Mouse (Mus musculus) neural tube, embryonic 12.5 days (tissue): ENCODE results near the gene Olfr905. TPM values are rescaled to one million over a fixed set of nuclear protein-coding genes. Genes with fewer than 3 reads are reported as not detected.

Source experiments
- ATAC-seq: fragments of 200-750 bp; cut with Nextera tagmentation; 2 replicates; pipeline ENCODE4 v1.8.0; 2017; ENCODE audit warnings: low read depth, mild to moderate bottlenecking, moderate TSS enrichment, moderate library complexity; ENCODE audit not compliant: low FRiP score
- H3K27ac ChIP-seq: fragments of 300-500 bp; sonication (generic); 2 replicates; pipeline ENCODE4 v1.5.1; 2016
- H3K27me3 ChIP-seq: fragments of 300-500 bp; sonication (generic); replicated peaks from 2 replicates; pipeline ENCODE4 v1.6.1; 2016; ENCODE audit warnings: mild to moderate bottlenecking
- H3K36me3 ChIP-seq: fragments of 300-500 bp; sonication (generic); 2 replicates; pipeline ENCODE4 v1.6.1; 2016; ENCODE audit warnings: mild to moderate bottlenecking
- H3K4me1 ChIP-seq: fragments of 300-500 bp; sonication (generic); 2 replicates; pipeline ENCODE4 v1.6.1; 2016
- H3K4me2 ChIP-seq: fragments of 300-500 bp; sonication (generic); replicated peaks from 2 replicates; pipeline ENCODE4 v1.6.1; 2016; ENCODE audit warnings: mild to moderate bottlenecking
- H3K4me3 ChIP-seq: fragments of 300-500 bp; sonication (generic); 2 replicates; pipeline ENCODE4 v1.5.1; 2016
- H3K9ac ChIP-seq: fragments of 300-500 bp; sonication (generic); 2 replicates; pipeline ENCODE4 v1.6.1; 2016; ENCODE audit warnings: mild to moderate bottlenecking
- H3K9me3 ChIP-seq: fragments of 300-500 bp; sonication (generic); 2 replicates; pipeline ENCODE4 v1.6.1; 2016; ENCODE audit warnings: mild to moderate bottlenecking
- WGBS: fragments of 180-500 bp; shearing (Covaris S2); methylation state at CpG from one replicate; pipeline ENCODE4 v1.1.7; 2016; 5-methylcytosine and 5-hydroxymethylcytosine counted together
- polyA plus RNA-seq: library from polyadenylated mRNA; unstranded; fragments of >200 nt; fragmentation: Nextera tagmentation; extraction: Ambion mirVana; gene quantifications from 2 replicates; pipeline ENCODE4 v1.2.1, GENCODE M21; 2016

The Olfr905 gene
- polyA plus RNA-seq: not detected in 2 replicates

GRCm38 (mm10) chr9:38470807-38471206 is at the start of gene Olfr905:
Olfr905 (plus strand) TSS chr9:38471107.
- H3K4me2 ChIP-seq: no peak within 1 kb of the TSS
- no peaks in the 10 kb centered on the region for H3K4me1 ChIP-seq
- H3K27me3 ChIP-seq: no peaks in the 10 kb centered on the region
- H3K9ac ChIP-seq: no peak within 1 kb of the TSS
- H3K4me3 ChIP-seq: no peak within 1 kb of the TSS
- no peaks in the 10 kb centered on the region for H3K36me3 ChIP-seq
- H3K27ac ChIP-seq: no peak within 1 kb of the TSS
- H3K9me3 ChIP-seq: no peaks in the 10 kb centered on the region
- no peak for ATAC-seq

- no peaks in the 10 kb centered on the region for H3K4me1 ChIP-seq
- ATAC-seq: no peak
Observed at GRCm38 (mm10) chr9:38423801-38424200, 47.1 kb upstream of the Olfr905 start.

GRCm38 (mm10) chr9:38427026-38427425 is 43.9 kb upstream of the Olfr905 start:
- no peak for ATAC-seq
- Histone ChIP-seq H3K9me3 (no peaks in the 10 kb centered on the region), H3K27me3 (no peaks in the 10 kb centered on the region), H3K27ac (no peak overlapping the region), H3K4me2 (no peak overlapping the region), H3K4me1 (no peaks in the 10 kb centered on the region), H3K36me3 (no peaks in the 10 kb centered on the region), H3K9ac (no peak overlapping the region), H3K4me3 (no peak overlapping the region)
- 50% methylated on average over 1 of the region's 1 CpGs for WGBS

More at GRCm38 (mm10) chr9:38423801-38424200, 47.1 kb upstream of the Olfr905 start:
- Histone ChIP-seq H3K27me3 (no peaks in the 10 kb centered on the region), H3K4me2 (no peak overlapping the region), H3K27ac (no peak overlapping the region), H3K9me3 (no peaks in the 10 kb centered on the region), H3K4me3 (no peak overlapping the region), H3K9ac (no peak overlapping the region), H3K36me3 (no peaks in the 10 kb centered on the region)

GRCm38 (mm10) chr9:38429155-38429554 is 41.8 kb upstream of the Olfr905 start, which contains the start of gene Olfr901:
Olfr901 (plus strand) TSS chr9:38429455.
- WGBS: 71% methylated on average over 1 of the region's 1 CpGs
- Histone ChIP-seq H3K27me3 (no peaks in the 10 kb centered on the region), H3K4me1 (no peaks in the 10 kb centered on the region), H3K9ac (no peak within 1 kb of the TSS), H3K4me2 (no peak within 1 kb of the TSS), H3K4me3 (no peak within 1 kb of the TSS), H3K36me3 (no peaks in the 10 kb centered on the region), H3K9me3 (no peaks in the 10 kb centered on the region), H3K27ac (no peak within 1 kb of the TSS)
- ATAC-seq: no peak

- no peak within 1 kb of the TSS for H3K9ac ChIP-seq
- H3K27ac ChIP-seq: no peak within 1 kb of the TSS
- no peaks in the 10 kb centered on the region for H3K27me3 ChIP-seq
- no peak within 1 kb of the TSS for H3K4me3 ChIP-seq
- H3K9me3 ChIP-seq: no peaks in the 10 kb centered on the region
- H3K36me3 ChIP-seq: no peaks in the 10 kb centered on the region
- no peak within 1 kb of the TSS for H3K4me2 ChIP-seq
- WGBS: 91% methylated on average over 5 of the region's 5 CpGs
- no peak for ATAC-seq
- no peaks in the 10 kb centered on the region for H3K4me1 ChIP-seq
Observed at GRCm38 (mm10) chr9:38447352-38447751, 23.6 kb upstream of the Olfr905 start, which contains the start of gene Olfr902. Olfr902 (plus strand) TSS chr9:38447652.

GRCm38 (mm10) chr9:38462844-38463243 is 8.1 kb upstream of the Olfr905 start, which contains the start of gene Olfr904:
Olfr904 (plus strand) TSS chr9:38463144.
- Histone ChIP-seq H3K27me3 (no peaks in the 10 kb centered on the region), H3K4me1 (no peaks in the 10 kb centered on the region), H3K9me3 (no peaks in the 10 kb centered on the region), H3K36me3 (no peaks in the 10 kb centered on the region), H3K9ac (no peak within 1 kb of the TSS), H3K27ac (no peak within 1 kb of the TSS), H3K4me2 (no peak within 1 kb of the TSS), H3K4me3 (no peak within 1 kb of the TSS)
- no peak for ATAC-seq

- Histone ChIP-seq H3K27me3 (no peaks in the 10 kb centered on the region), H3K36me3 (no peaks in the 10 kb centered on the region), H3K27ac (no peak within 1 kb of the TSS), H3K4me2 (no peak within 1 kb of the TSS), H3K9me3 (no peaks in the 10 kb centered on the region), H3K4me1 (no peaks in the 10 kb centered on the region), H3K4me3 (no peak within 1 kb of the TSS), H3K9ac (no peak within 1 kb of the TSS)
- 92% methylated on average over 3 of the region's 3 CpGs for WGBS
- no peak for ATAC-seq
Observed at GRCm38 (mm10) chr9:38486785-38487184, 15.9 kb downstream of the Olfr905 start, which contains the start of gene Olfr906. Olfr906 (plus strand) TSS chr9:38487085.

GRCm38 (mm10) chr9:38495501-38495900 is 24.6 kb downstream of the Olfr905 start, which contains the start of gene Olfr907:
Olfr907 (plus strand) TSS chr9:38495801.
- WGBS: 89% methylated on average over 2 of the region's 2 CpGs
- no peaks in the 10 kb centered on the region for H3K9me3 ChIP-seq
- no peak within 1 kb of the TSS for H3K4me2 ChIP-seq
- H3K4me1 ChIP-seq: no peaks in the 10 kb centered on the region
- no peak within 1 kb of the TSS for H3K4me3 ChIP-seq
- no peak within 1 kb of the TSS for H3K27ac ChIP-seq
- ATAC-seq: no peak
- H3K36me3 ChIP-seq: no peaks in the 10 kb centered on the region
- H3K27me3 ChIP-seq: no peaks in the 10 kb centered on the region
- no peak within 1 kb of the TSS for H3K9ac ChIP-seq

- 64% methylated on average over 2 of the region's 2 CpGs for WGBS
- Histone ChIP-seq H3K4me2 (no peak overlapping the region), H3K9ac (no peak overlapping the region), H3K4me3 (no peak overlapping the region), H3K27me3 (no peaks in the 10 kb centered on the region), H3K4me1 (no peaks in the 10 kb centered on the region), H3K9me3 (no peaks in the 10 kb centered on the region), H3K27ac (no peak overlapping the region), H3K36me3 (no peaks in the 10 kb centered on the region)
- ATAC-seq: no peak
Observed at GRCm38 (mm10) chr9:38512353-38512752, 41.4 kb downstream of the Olfr905 start.

GRCm38 (mm10) chr9:38521280-38521679 is 50.4 kb downstream of the Olfr905 start, which contains the start of gene Olfr911-ps1:
Olfr911-ps1 (plus strand) TSS chr9:38521580.
- H3K9ac ChIP-seq: no peak within 1 kb of the TSS
- no peaks in the 10 kb centered on the region for H3K9me3 ChIP-seq
- H3K4me2 ChIP-seq: no peak within 1 kb of the TSS
- H3K27ac ChIP-seq: no peak within 1 kb of the TSS
- H3K36me3 ChIP-seq: no peaks in the 10 kb centered on the region
- no peaks in the 10 kb centered on the region for H3K4me1 ChIP-seq
- no peak for ATAC-seq
- no peak within 1 kb of the TSS for H3K4me3 ChIP-seq
- no peaks in the 10 kb centered on the region for H3K27me3 ChIP-seq
- WGBS: 88% methylated on average over 1 of the region's 1 CpGs

Other genes with a start within 250 kb of the Olfr905 start
- gene Olfr143, start 218.3 kb upstream of the Olfr905 start, polyA plus RNA-seq: not detected in 2 replicates
- gene Olfr895, start 203.3 kb upstream of the Olfr905 start, polyA plus RNA-seq: not detected in 2 replicates
- gene Olfr896-ps1, start 180.0 kb upstream of the Olfr905 start, polyA plus RNA-seq: not detected in 2 replicates
- not detected in 2 replicates for gene Olfr25, start 142.0 kb upstream of the Olfr905 start, polyA plus RNA-seq
- gene Olfr898, start 122.7 kb upstream of the Olfr905 start, polyA plus RNA-seq: not detected in 2 replicates
- not detected in 2 replicates for gene Olfr250, start 104.2 kb upstream of the Olfr905 start, polyA plus RNA-seq
- not detected in 2 replicates for gene Olfr251, start 94.0 kb upstream of the Olfr905 start, polyA plus RNA-seq
- not detected in 2 replicates for gene Olfr147, start 69.4 kb upstream of the Olfr905 start, polyA plus RNA-seq
- not detected in 2 replicates for gene Olfr901, start 41.7 kb upstream of the Olfr905 start, polyA plus RNA-seq
- gene Olfr902, start 23.5 kb upstream of the Olfr905 start, polyA plus RNA-seq: not detected in 2 replicates
- gene Olfr904, start 8.0 kb upstream of the Olfr905 start, polyA plus RNA-seq: not detected in 2 replicates
- not detected in 2 replicates for gene Olfr906, start 16.0 kb downstream of the Olfr905 start, polyA plus RNA-seq
- not detected in 2 replicates for gene Olfr907, start 24.7 kb downstream of the Olfr905 start, polyA plus RNA-seq
- gene Olfr911-ps1, start 50.5 kb downstream of the Olfr905 start, polyA plus RNA-seq: not detected in 2 replicates
- gene Olfr910, start 66.7 kb downstream of the Olfr905 start, polyA plus RNA-seq: not detected in 2 replicates
- gene Olfr912, start 109.1 kb downstream of the Olfr905 start, polyA plus RNA-seq: not detected in 2 replicates
- gene Olfr913, start 121.7 kb downstream of the Olfr905 start, polyA plus RNA-seq: not detected in 2 replicates
- gene Olfr914, start 134.0 kb downstream of the Olfr905 start, polyA plus RNA-seq: not detected in 2 replicates
- gene Olfr916, start 188.8 kb downstream of the Olfr905 start, polyA plus RNA-seq: not detected in 2 replicates
- gene Olfr917, start 194.7 kb downstream of the Olfr905 start, polyA plus RNA-seq: not detected in 2 replicates
- not detected in 2 replicates for gene Olfr918, start 203.5 kb downstream of the Olfr905 start, polyA plus RNA-seq
- gene Olfr919, start 232.6 kb downstream of the Olfr905 start, polyA plus RNA-seq: not detected in 2 replicates
- 8.5 and 9.7 TPM in 2 replicates for gene Vwa5a, start 247.2 kb downstream of the Olfr905 start, polyA plus RNA-seq